Mouse (Mus musculus) erythroblast, embryonic 14.5 days (primary cell): ENCODE data around the gene Vamp1. TPM values are rescaled to one million over a fixed set of nuclear protein-coding genes. Genes with fewer than 3 reads are reported as not detected.
"Not testable (repeated sequence)": the region's sequence is repeated elsewhere in the genome, so short reads cannot be mapped to it uniquely, and the experiment has no call there.

Experiments
- H3K27me3 ChIP-seq: 2 replicates; pipeline ENCODE4 v1.6.1; 2012; ENCODE audit warnings: inconsistent platforms; ENCODE audit not compliant: control insufficient read depth
- H3K36me3 ChIP-seq: 2 replicates; pipeline ENCODE4 v1.6.1; 2012; ENCODE audit warnings: mild to moderate bottlenecking, inconsistent platforms; ENCODE audit not compliant: control insufficient read depth
- H3K4me1 ChIP-seq: 2 replicates; pipeline ENCODE4 v1.6.1; 2012; ENCODE audit warnings: inconsistent platforms; ENCODE audit not compliant: control insufficient read depth
- H3K4me3 ChIP-seq: replicated peaks from 2 replicates; pipeline ENCODE3; 2012; ENCODE audit warnings: moderate library complexity, mild to moderate bottlenecking, inconsistent platforms
- H3K9me3 ChIP-seq: 2 replicates; pipeline ENCODE4 v1.6.1; 2012; ENCODE audit warnings: low read length, inconsistent platforms, mixed read lengths; ENCODE audit not compliant: control insufficient read depth
- GATA1 ChIP-seq: IDR thresholded peaks from 2 replicates; pipeline ENCODE4 v1.6.1; 2012; ENCODE audit warnings: low read length, inconsistent platforms, mixed read lengths
- TAL1 ChIP-seq: IDR thresholded peaks from 3 replicates; pipeline ENCODE4 v1.6.1; 2012; ENCODE audit warnings: low read length, inconsistent platforms, mixed read lengths
- polyA plus RNA-seq: library from polyadenylated mRNA; stranded (reverse); fragments of >175 nt; gene quantifications from 2 replicates; pipeline ENCODE4 v1.2.3, GENCODE M21; 2012

The Vamp1 gene
- polyA plus RNA-seq, 1 experiment, result 0.14 TPM

DNA sequence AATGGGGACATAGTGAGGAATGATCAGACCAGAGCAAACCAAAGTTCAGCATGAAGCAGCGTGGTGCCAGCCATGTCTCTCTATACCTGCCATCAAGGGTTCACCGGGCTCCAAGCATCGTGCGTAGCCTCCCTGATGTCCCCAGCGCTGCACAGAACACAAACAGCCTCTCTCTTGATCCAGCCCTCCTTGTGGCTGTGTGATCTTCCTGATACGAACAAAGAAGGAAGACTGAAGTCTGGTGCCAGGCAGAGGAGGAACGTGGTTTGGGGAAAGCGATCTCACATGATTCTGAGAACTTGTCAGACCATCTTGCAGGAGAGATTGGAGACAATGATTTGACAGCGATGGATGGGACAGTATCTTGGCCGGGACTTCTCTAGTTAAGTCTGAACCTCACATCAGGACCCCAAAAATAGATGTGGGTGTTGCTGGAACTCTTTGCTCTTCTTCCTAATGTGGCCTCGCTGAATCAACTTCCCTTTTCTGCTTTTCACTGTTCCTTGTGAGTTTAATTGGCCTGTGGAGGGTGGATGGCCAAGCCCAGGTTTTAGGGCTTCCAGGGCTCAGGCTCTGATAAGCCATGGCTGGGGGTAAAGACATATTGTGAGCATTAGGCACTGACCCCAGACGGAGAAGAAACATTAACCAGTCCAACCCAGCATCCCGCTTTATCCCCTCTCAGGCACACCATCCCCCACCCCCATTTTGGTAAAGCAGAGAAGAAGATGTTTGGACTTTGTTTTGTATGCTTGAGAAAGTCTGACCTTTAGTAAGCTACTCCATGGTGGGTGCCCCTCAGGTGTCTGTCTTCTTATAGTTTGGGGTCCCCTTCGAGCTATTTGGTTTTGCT, 38.7 kb downstream of the Vamp1 start:
- peaks cover 2% of the 10 kb centered on the region; the same call in 1 of the 2 replicates for H3K4me1 ChIP-seq
- no peak for TF ChIP-seq GATA1
- no peak for TF ChIP-seq TAL1
- H3K4me3 ChIP-seq, result no peak overlapping the region

DNA sequence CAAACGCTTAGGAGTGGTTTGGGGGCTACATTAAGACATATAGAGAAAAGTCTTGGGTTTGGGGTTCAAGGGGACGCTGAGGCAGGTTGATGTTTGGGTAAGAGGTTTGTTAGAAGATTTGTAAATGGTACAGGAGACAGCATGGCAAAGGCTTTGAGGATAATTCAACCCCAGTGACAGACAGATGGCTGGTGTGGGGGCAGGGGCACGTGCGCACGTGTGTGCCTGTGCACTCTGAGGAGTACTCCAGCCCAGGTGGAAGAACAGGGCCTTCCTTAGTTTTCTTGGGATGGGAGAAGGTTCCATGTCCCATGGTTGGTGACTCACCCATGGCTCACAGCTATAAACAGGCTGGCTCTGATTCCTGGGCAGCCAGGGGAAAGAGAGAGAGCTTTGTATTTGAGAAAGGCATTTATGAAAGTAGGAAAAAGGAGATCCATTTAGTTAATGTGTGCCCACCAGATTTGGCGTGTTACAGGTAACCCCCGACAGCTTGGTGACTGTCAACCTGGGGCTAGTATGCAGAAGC, 40.2 kb downstream of the Vamp1 start:
- no peaks in the 10 kb centered on the region for H3K27me3 ChIP-seq
- H3K36me3 ChIP-seq, result no peaks in the 10 kb centered on the region
- no peak for TF ChIP-seq GATA1
- TF ChIP-seq TAL1, result no peak
- H3K4me1 ChIP-seq, result peaks cover 2% of the 10 kb centered on the region; the same call in 1 of the 2 replicates
- H3K9me3 ChIP-seq, result no peaks in the 10 kb centered on the region
- H3K4me3 ChIP-seq, result no peak overlapping the region

More for the DNA sequence above, 38.7 kb downstream of the Vamp1 start:
- Histone ChIP-seq H3K9me3 (no peaks in the 10 kb centered on the region), H3K36me3 (no peaks in the 10 kb centered on the region), H3K27me3 (no peaks in the 10 kb centered on the region)

DNA sequence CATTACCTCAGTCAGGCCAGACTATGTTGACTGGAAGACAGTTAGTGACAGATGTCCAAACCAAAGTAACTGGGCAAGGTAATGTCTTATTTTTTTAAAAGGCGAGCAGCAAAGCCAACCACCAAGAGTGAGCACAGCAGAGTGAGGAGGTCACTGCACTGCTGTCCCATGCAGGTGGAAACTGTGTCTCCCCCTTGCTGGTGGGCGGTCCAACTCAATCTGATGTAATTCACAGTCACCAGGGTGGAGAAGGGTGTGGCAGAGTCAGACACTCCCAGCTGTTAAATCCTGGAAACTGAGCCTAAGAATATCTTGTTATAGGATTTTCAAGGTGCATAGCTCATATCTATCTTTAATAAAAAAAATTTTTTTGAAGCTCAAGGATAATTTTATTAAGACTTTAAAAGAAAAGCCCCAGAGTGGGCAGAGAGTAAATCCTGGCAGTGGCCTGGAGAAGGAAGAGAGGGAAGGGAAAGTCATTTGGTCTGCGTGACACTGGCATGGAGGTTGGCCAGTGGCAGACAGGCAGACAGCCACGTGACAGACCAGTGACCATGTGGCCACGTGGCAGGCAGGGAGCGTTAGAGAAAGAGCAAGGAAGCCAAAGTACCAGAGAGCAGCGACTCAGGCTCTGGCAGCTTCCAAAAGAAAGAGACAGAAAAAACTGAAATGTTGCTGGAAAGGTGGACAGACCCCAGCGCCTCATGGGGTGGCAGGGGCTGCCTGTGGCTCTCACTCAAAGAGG, 41.0 kb downstream of the Vamp1 start:
- Histone ChIP-seq H3K4me1 (peaks cover 2% of the 10 kb centered on the region; the same call in 1 of the 2 replicates), H3K4me3 (no peak overlapping the region), H3K9me3 (no peaks in the 10 kb centered on the region), H3K36me3 (no peaks in the 10 kb centered on the region), H3K27me3 (no peaks in the 10 kb centered on the region)
- TF ChIP-seq GATA1 (no peak), TAL1 (no peak)

DNA sequence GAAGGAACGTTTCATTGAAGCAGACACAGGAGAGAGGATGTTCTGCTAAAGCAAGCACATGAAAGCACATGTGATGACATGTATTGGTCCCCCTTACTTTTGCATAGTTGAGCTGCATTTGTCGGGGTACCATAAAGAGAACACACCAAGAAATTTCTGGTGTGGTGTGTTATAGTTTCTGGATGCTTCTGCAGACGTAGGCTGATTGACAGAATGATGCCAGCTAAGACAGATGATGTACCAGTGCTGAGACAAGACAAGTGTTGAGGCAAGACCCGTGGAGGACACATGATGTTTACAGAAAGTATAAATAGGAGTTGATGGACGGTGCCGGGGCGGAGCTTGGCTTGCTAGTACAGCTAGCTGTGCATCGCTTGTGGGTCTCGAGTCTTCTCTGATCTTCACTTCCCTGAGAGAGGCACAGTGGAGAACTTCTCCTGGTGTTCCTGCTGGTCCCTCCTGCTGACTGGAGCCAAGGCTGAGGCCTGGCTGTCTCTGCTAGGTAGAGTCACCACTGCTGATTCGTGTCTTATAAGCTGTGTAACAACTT, 44.7 kb downstream of the Vamp1 start:
- Histone ChIP-seq H3K4me1 (peaks cover 2% of the 10 kb centered on the region; the same call in 1 of the 2 replicates), H3K4me3 (no peak overlapping the region), H3K27me3 (no peaks in the 10 kb centered on the region), H3K9me3 (peaks cover 3% of the 10 kb centered on the region; the same call in 1 of the 2 replicates), H3K36me3 (no peaks in the 10 kb centered on the region)
- TF ChIP-seq TAL1 (no peak), GATA1 (no peak)

DNA sequence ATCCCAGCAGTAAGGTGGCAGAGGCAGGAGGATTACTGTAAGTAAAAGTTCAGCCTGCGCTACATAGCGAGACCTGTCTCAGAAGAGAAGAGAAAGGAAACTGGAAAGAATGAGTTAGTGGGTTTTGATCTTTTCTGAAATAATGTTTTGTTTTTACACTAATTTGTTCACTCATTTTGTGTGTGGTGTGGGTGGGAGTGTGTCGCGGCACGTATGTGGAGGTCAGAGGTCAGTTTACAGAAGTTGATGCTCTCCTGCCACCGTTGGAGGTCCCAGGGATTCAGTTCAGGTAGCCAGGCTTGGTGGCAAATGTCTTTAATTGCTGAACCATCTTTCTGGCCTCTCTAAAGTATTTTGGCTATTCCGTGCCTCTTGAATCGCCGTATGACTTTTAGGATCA, 48.9 kb downstream of the Vamp1 start:
- Histone ChIP-seq H3K9me3 (peaks cover 3% of the 10 kb centered on the region; the same call in 1 of the 2 replicates), H3K36me3 (no peaks in the 10 kb centered on the region)
- TF ChIP-seq GATA1, result no peak
- no peak for TF ChIP-seq TAL1

DNA sequence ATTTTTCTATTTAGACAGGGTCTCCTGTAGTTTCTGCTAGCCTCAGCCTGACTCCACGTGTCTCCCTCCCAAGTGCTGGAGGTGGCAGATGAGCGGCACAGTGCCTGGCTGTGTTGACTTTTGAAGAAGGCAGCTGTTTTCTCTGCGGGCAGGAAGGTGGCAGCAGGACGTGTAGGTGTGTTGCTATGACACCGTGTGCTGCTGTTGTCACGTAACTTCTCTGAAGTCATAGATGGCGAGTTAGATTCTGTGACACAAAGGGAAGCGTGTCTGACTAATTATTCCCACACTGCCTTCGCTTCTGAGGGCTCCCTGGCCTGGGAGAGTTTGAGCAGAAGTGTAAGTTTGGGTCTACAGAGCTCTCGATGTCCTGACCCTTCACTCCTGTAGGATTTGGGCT, 49.9 kb downstream of the Vamp1 start:
- H3K36me3 ChIP-seq, result no peaks in the 10 kb centered on the region
- no peaks in the 10 kb centered on the region; the same call in 1 of the 2 replicates for H3K4me1 ChIP-seq
- TF ChIP-seq GATA1, result no peak
- no peak for TF ChIP-seq TAL1
- no peak overlapping the region for H3K4me3 ChIP-seq
- no peaks in the 10 kb centered on the region; the same call in 1 of the 2 replicates for H3K27me3 ChIP-seq
- peaks cover 3% of the 10 kb centered on the region; the same call in 1 of the 2 replicates for H3K9me3 ChIP-seq

More for the DNA sequence above, 48.9 kb downstream of the Vamp1 start:
- Histone ChIP-seq H3K27me3 (no peaks in the 10 kb centered on the region), H3K4me1 (no peaks in the 10 kb centered on the region), H3K4me3 (no peak overlapping the region)

DNA sequence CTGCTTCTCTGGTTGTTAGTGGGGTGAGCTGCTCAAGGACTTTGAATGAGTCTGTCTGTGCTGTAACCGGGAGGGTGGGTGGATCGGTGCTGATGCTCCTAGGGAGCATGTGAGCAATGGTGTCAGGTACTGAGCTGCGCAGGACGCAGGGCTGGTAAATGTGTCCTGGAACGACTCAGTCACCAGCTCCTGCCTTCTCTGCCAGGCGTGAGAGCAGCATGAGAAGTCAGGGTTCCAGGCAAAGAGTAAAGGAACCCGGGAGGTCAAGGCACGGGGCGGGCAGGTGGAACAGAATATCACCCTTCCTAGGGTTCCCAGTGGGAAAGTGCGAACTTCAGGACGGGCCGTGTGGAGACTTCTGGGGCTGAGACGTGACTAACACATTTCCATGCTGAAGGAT, 50.7 kb downstream of the Vamp1 start:
- Histone ChIP-seq H3K4me1 (peaks cover 5% of the 10 kb centered on the region; the same call in 1 of the 2 replicates), H3K9me3 (peaks cover 3% of the 10 kb centered on the region; the same call in 1 of the 2 replicates), H3K36me3 (no peaks in the 10 kb centered on the region), H3K4me3 (no peak overlapping the region), H3K27me3 (peaks cover 2% of the 10 kb centered on the region; the same call in 1 of the 2 replicates)
- TF ChIP-seq GATA1, result no peak
- TF ChIP-seq TAL1, result no peak

DNA sequence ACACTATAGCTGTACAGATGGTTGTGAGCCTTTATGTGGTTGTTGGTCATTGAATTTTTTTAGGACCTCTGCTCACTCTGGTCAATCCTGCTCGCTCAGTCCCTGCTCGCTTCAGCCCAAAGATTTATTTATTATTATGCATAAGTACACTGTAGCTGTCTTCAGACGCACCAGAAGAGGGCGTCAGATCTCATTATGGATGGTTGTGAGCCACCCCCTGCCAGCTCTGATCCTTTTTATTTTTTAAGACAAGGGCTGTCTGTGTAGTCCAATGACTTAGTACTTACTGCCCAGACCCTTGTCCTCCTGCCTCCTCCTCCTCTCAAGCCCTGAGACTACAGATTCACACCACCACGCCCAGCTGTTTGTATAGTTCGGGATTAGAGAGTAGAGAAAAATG, 51.2 kb downstream of the Vamp1 start:
- H3K9me3 ChIP-seq, H3K27me3 ChIP-seq, H3K36me3 ChIP-seq, H3K4me3 ChIP-seq, H3K4me1 ChIP-seq: not testable (repeated sequence)
